Mouse (Mus musculus) heart, adult 2 months (tissue): ENCODE data around the gene Vdac1.

Experiments used
- CTCF ChIP-seq: fragments of 200-600 bp; IDR thresholded peaks from 2 replicates; pipeline ENCODE4 v1.8.1; 2022; ENCODE audit warnings: antibody characterized with exemption, mild to moderate bottlenecking, moderate library complexity
- EP300 ChIP-seq: fragments of 200-500 bp; IDR thresholded peaks from 2 replicates; pipeline ENCODE4 v1.6.1; 2011; ENCODE audit warnings: low read depth, low read length, control low read depth; ENCODE audit not compliant: insufficient read depth
- POLR2A ChIP-seq: fragments of 200-500 bp; IDR thresholded peaks from 2 replicates; pipeline ENCODE4 v1.6.1; 2011; ENCODE audit warnings: mild to moderate bottlenecking, low read depth, low read length, control low read depth; ENCODE audit not compliant: insufficient read depth

- TF ChIP-seq CTCF (no peak), POLR2A (no peak), EP300 (no peak)
Measured at GRCm38 (mm10) chr11:52379241-52379640, 18.6 kb downstream of the Vdac1 start.
